Comparison of ENCODE assay signal across 8 mouse cellular contexts in genomic region chr15:7084780-7085497, GRCm38 (mm10). TPM values are rescaled to one million over a fixed set of nuclear protein-coding genes. Genes with fewer than 3 reads are reported as not detected.
A peak's percentile ranks its signal among the peaks of the same experiment; 100 is the strongest.
DNase-seq lines count a peak whose midpoint lies in the region; ATAC-seq and TF ChIP-seq lines count a peak whose summit lies in the region.

No protein-coding gene starts in this region.

- no peak overlapping the region for H3K4me3 ChIP-seq in bone marrow, adult 2 months (replicated peaks; ENCODE audit: control insufficient read depth, low read depth, low read length)

- TF ChIP-seq POLR2A in bone marrow, adult 2 months (IDR thresholded peaks at IDR 0.05; ENCODE audit: borderline replicate concordance, control insufficient read depth, low read depth, low read length): no peak

- intact Hi-C loops in left cerebral cortex, postnatal 10 days (cut with DNase I): no loop called here
- intact Hi-C loops in left cerebral cortex, postnatal 36 days (cut with DNase I): no loop called here

- peak; percentile 52; the same call in 1 of the 2 replicates for ATAC-seq in megakaryocyte-erythroid progenitor cell, adult 5-6 weeks (replicated peaks; ENCODE audit: low FRiP score, low TSS enrichment, poor library complexity, severe bottlenecking)
- no peak for ATAC-seq in inflammation-experienced regulatory T-cells, adult 6 months

- DNase-seq in left cerebral cortex, postnatal 10 days (ENCODE audit: extremely low spot score in 1 of 2, low spot score in 2 of 2): peak; percentile 14 to 24
- no peak for DNase-seq in left cerebral cortex, postnatal 36 days (ENCODE audit: low spot score in 2 of 2)
- peak; percentile 55 for DNase-seq in gastrocnemius, postnatal 25 days
- DNase-seq in cerebellum, adult 9-11 months: no peak
- DNase-seq in adrenal gland, postnatal 25 days: no peak

- no peak for TF ChIP-seq CTCF in bone marrow, adult 2 months (IDR thresholded peaks at IDR 0.05; ENCODE audit: control insufficient read depth, insufficient read depth, low read length)

- WGBS in bone marrow, adult 2 months: 2% methylated on average over 8 of the region's 8 CpGs

- H3K4me1 ChIP-seq in bone marrow, adult 2 months (ENCODE audit: control insufficient read depth, insufficient read depth, low read length): peaks cover 6% of the 10 kb centered on the region

- peak overlapping the region; percentile 32 for H3K27ac ChIP-seq in bone marrow, adult 2 months (ENCODE audit: control insufficient read depth, insufficient read depth, low read depth, low read length, poor library complexity)

RNA-seq across cellular contexts. Expression of gene Lifr, which starts 5.5 kb away (rescaled TPM):
- total RNA-seq in left cerebral cortex, postnatal 10 days (2021): 10 to 100 TPM; 34.0 to 43.9 TPM
- 10 to 100 TPM; 47.1 to 49.9 TPM for total RNA-seq in left cerebral cortex, postnatal 36 days (2021)
- 4.9 and 5.5 TPM in 2 replicates for polyA plus RNA-seq in bone marrow, adult 2 months (2011; ENCODE audit: insufficient read depth, insufficient read length, low replicate concordance, missing spikeins)
- total RNA-seq in gastrocnemius, postnatal 25 days (2021): 10 to 100 TPM; 42.5 to 44.6 TPM
- 0.05 and 0.24 TPM in 2 replicates for total RNA-seq in megakaryocyte-erythroid progenitor cell, adult 5-6 weeks (2014; fragmentation: Nextera tagmentation)
- total RNA-seq in megakaryocyte-erythroid progenitor cell, adult 5-6 weeks (2017): 0.11 and 0.56 TPM in 2 replicates
- polyA plus RNA-seq in inflammation-experienced regulatory T-cells, adult 6 months (2017; shearing (Covaris generic)): under 1 TPM in 2 of 3 experiments, not detected in 1; 0.12 to 0.23 TPM
- 29.3 and 33.2 TPM in 2 replicates for total RNA-seq in adrenal gland, postnatal 25 days (2021)

Comparison
In these comparisons a context has a peak if more than half of its experiments do, and no peak if none do; other contexts are left out.
1. DNase-seq: peak in left cerebral cortex, postnatal 10 days (2 of 2) and gastrocnemius, postnatal 25 days (single experiment); none in left cerebral cortex, postnatal 36 days (0 of 2), cerebellum, adult 9-11 months (single experiment) and adrenal gland, postnatal 25 days (single experiment).
2. RNA of gene Lifr, which starts 5.5 kb away (total RNA-seq): 47.1 to 49.9 TPM in left cerebral cortex, postnatal 36 days, 42.5 to 44.6 TPM in gastrocnemius, postnatal 25 days, 34.0 to 43.9 TPM in left cerebral cortex, postnatal 10 days and 29.3 to 33.2 TPM in adrenal gland, postnatal 25 days; 0.05 to 0.56 TPM in megakaryocyte-erythroid progenitor cell, adult 5-6 weeks; every median in the first group is over 10 times any median in the second.